Comparison of ENCODE assay signal across 18 mouse cellular contexts in genomic region chr7:64539450-64540148, GRCm38 (mm10). TPM values are rescaled to one million over a fixed set of nuclear protein-coding genes. Genes with fewer than 3 reads are reported as not detected.
A peak's percentile ranks its signal among the peaks of the same experiment; 100 is the strongest.
DNase-seq lines count a peak whose midpoint lies in the region; ATAC-seq and TF ChIP-seq lines count a peak whose summit lies in the region.
"Had no signal": no experiment of that assay in that cellular context is flagged by ENCODE, and none has a peak within 500 bp of the region (broad histone marks: within the 10 kb centered on the region; RNA-seq: fewer than 3 reads in every experiment).

No protein-coding gene starts in this region.

- peak; percentile 77 for ATAC-seq in hindbrain, embryonic 13.5 days (ENCODE audit: low FRiP score)
- ATAC-seq in midbrain, embryonic 15.5 days (replicated peaks), result peak; percentile 83
- ATAC-seq: CD4-positive, CD25-positive, alpha-beta regulatory T cell, adult 4 months; Patski had no signal

- H3K36me3 ChIP-seq in E14TG2a.4 (ENCODE audit: insufficient read depth, low read length), result no peaks in the 10 kb centered on the region
- no peaks in the 10 kb centered on the region; the same call in 1 of the 2 replicates for H3K36me3 ChIP-seq in hindbrain, embryonic 13.5 days
- no peaks in the 10 kb centered on the region for H3K36me3 ChIP-seq in midbrain, embryonic 15.5 days (replicated peaks)

- 0 out of 2 replicates have a peak overlapping the region, but pooled peaks have one; percentile 18 for H3K4me2 ChIP-seq in hindbrain, embryonic 13.5 days
- no peak overlapping the region for H3K4me2 ChIP-seq in midbrain, embryonic 15.5 days
- H3K4me2 ChIP-seq: heart, embryonic 11.5 days; lung, embryonic 14.5 days had no signal

- peak overlapping the region; percentile 63 for H3K4me3 ChIP-seq in E14TG2a.4 (replicated peaks; ENCODE audit: low read length)
- no peak overlapping the region for H3K4me3 ChIP-seq in hindbrain, embryonic 13.5 days
- H3K4me3 ChIP-seq in midbrain, embryonic 15.5 days, result no peak overlapping the region
- H3K4me3 ChIP-seq: erythroblast, embryonic 14.5 days had no signal

- intact Hi-C loops in gastrocnemius, postnatal 36 days (cut with DNase I), result no loop called here

- peaks cover 7% of the 10 kb centered on the region for H3K27me3 ChIP-seq in E14TG2a.4 (ENCODE audit: insufficient read depth, low read length)
- no peaks in the 10 kb centered on the region for H3K27me3 ChIP-seq in hindbrain, embryonic 13.5 days
- no peaks in the 10 kb centered on the region for H3K27me3 ChIP-seq in midbrain, embryonic 15.5 days (replicated peaks)

- 25% methylated on average over 10 of the region's 10 CpGs for WGBS in hindbrain, embryonic 13.5 days
- 35% methylated on average over 10 of the region's 10 CpGs for WGBS in midbrain, embryonic 15.5 days

- TF ChIP-seq CTCF in E14TG2a.4 (conservative IDR thresholded peaks at IDR 0.05; ENCODE audit: low read length), result no peak

- peak overlapping the region; percentile 51 for H3K9ac ChIP-seq in hindbrain, embryonic 13.5 days
- H3K9ac ChIP-seq in midbrain, embryonic 15.5 days, result no peak overlapping the region
- H3K9ac ChIP-seq: lung, embryonic 14.5 days had no signal

- peak overlapping the region; percentile 87 for H3K27ac ChIP-seq in hindbrain, embryonic 13.5 days
- H3K27ac ChIP-seq in midbrain, embryonic 15.5 days, result peak overlapping the region; percentile 82

- peak; percentile 20 for DNase-seq in ZHBTc4 (ENCODE audit: low read depth, low spot score)
- DNase-seq in lung, postnatal 25 days (ENCODE audit: low spot score), result no peak
- DNase-seq in gastrocnemius, postnatal 36 days, result no peak
- DNase-seq in heart, adult 18-20 months, result no peak
- DNase-seq: cerebellum, adult 8-10 months; gastrocnemius, postnatal 14 days; kidney, adult 9 months; liver; lung, embryonic 14.5 days; right cerebral cortex, postnatal 25 days had no signal

- peaks cover 5% of the 10 kb centered on the region; the same call in 1 of the 2 replicates for H3K9me3 ChIP-seq in E14TG2a.4 (ENCODE audit: low read length)
- no peaks in the 10 kb centered on the region for H3K9me3 ChIP-seq in hindbrain, embryonic 13.5 days
- no peaks in the 10 kb centered on the region for H3K9me3 ChIP-seq in midbrain, embryonic 15.5 days

- no peaks in the 10 kb centered on the region for H3K4me1 ChIP-seq in E14TG2a.4 (replicated peaks; ENCODE audit: low read depth, low read length)
- peaks cover 18% of the 10 kb centered on the region for H3K4me1 ChIP-seq in hindbrain, embryonic 13.5 days (replicated peaks)
- peaks cover 14% of the 10 kb centered on the region; the same call in 1 of the 2 replicates for H3K4me1 ChIP-seq in midbrain, embryonic 15.5 days

RNA-seq across cellular contexts. Expression of gene Apba2, which starts 38.1 kb away (rescaled TPM):
- 152 and 154 TPM in 2 replicates for polyA plus RNA-seq in hindbrain, embryonic 13.5 days (2015; fragmentation: Nextera tagmentation; extraction: Ambion mirVana)
- polyA plus RNA-seq in midbrain, embryonic 15.5 days (2015; fragmentation: Nextera tagmentation; extraction: Ambion mirVana), result 199 and 201 TPM in 2 replicates
- under 1 TPM in 1 of 2 experiments, not detected in 1; 0.15 TPM for total RNA-seq in gastrocnemius, postnatal 36 days (2021)
- total RNA-seq in heart, adult 18-20 months (2021), result under 1 TPM; 0.35 to 0.59 TPM
- total RNA-seq: megakaryocyte progenitor cell, adult 5-6 weeks had no signal
- polyA plus RNA-seq: CD4-positive, CD25-positive, alpha-beta regulatory T cell, adult 4 months; erythroblast, embryonic 14.5 days; Patski had no signal
